Mouse (Mus musculus) limb, embryonic 13.5 days (tissue): ENCODE results near the gene Grb10. TPM values are rescaled to one million over a fixed set of nuclear protein-coding genes. Genes with fewer than 3 reads are reported as not detected.

Source experiments
- ATAC-seq: fragments of 200-750 bp; cut with Nextera tagmentation; 2 replicates; pipeline ENCODE4 v1.8.0; 2017; ENCODE audit warnings: low read depth, moderate number of reproducible peaks, moderate TSS enrichment; ENCODE audit not compliant: low FRiP score
- H3K27ac ChIP-seq: fragments of 300-500 bp; sonication (generic); 2 replicates; pipeline ENCODE4 v1.5.1; 2015; ENCODE audit warnings: inconsistent platforms, mild to moderate bottlenecking, moderate library complexity
- H3K27me3 ChIP-seq: fragments of 300-500 bp; sonication (generic); 2 replicates; pipeline ENCODE4 v1.6.1; 2015; ENCODE audit warnings: mild to moderate bottlenecking, inconsistent platforms
- H3K36me3 ChIP-seq: fragments of 300-500 bp; sonication (generic); 2 replicates; pipeline ENCODE4 v1.6.1; 2015; ENCODE audit warnings: inconsistent platforms, mild to moderate bottlenecking, moderate library complexity
- H3K4me1 ChIP-seq: fragments of 300-500 bp; sonication (generic); 2 replicates; pipeline ENCODE4 v1.6.1; 2015; ENCODE audit warnings: inconsistent platforms
- H3K4me2 ChIP-seq: fragments of 300-500 bp; sonication (generic); replicated peaks from 2 replicates; pipeline ENCODE4 v1.6.1; 2015; ENCODE audit warnings: inconsistent platforms, mild to moderate bottlenecking, moderate library complexity
- H3K4me3 ChIP-seq: fragments of 300-500 bp; sonication (generic); 2 replicates; pipeline ENCODE4 v1.5.1; 2015; ENCODE audit warnings: moderate library complexity, mild to moderate bottlenecking, inconsistent platforms
- H3K9ac ChIP-seq: fragments of 300-500 bp; sonication (generic); 2 replicates; pipeline ENCODE4 v1.6.1; 2015; ENCODE audit warnings: mild to moderate bottlenecking, inconsistent platforms
- H3K9me3 ChIP-seq: fragments of 300-500 bp; sonication (generic); 2 replicates; pipeline ENCODE4 v1.6.1; 2016; ENCODE audit warnings: inconsistent platforms
- WGBS: fragments of 180-500 bp; shearing (Covaris S2); methylation state at CpG from one replicate; pipeline ENCODE4 v1.1.7; 2015; 5-methylcytosine and 5-hydroxymethylcytosine counted together
- polyA plus RNA-seq: library from polyadenylated mRNA; unstranded; fragments of >200 nt; fragmentation: Nextera tagmentation; extraction: Ambion mirVana; gene quantifications from 2 replicates; pipeline ENCODE4 v1.2.1, GENCODE M21; 2015

The Grb10 gene
- polyA plus RNA-seq, 1 experiment from 2014 or later: 614 TPM

DNA sequence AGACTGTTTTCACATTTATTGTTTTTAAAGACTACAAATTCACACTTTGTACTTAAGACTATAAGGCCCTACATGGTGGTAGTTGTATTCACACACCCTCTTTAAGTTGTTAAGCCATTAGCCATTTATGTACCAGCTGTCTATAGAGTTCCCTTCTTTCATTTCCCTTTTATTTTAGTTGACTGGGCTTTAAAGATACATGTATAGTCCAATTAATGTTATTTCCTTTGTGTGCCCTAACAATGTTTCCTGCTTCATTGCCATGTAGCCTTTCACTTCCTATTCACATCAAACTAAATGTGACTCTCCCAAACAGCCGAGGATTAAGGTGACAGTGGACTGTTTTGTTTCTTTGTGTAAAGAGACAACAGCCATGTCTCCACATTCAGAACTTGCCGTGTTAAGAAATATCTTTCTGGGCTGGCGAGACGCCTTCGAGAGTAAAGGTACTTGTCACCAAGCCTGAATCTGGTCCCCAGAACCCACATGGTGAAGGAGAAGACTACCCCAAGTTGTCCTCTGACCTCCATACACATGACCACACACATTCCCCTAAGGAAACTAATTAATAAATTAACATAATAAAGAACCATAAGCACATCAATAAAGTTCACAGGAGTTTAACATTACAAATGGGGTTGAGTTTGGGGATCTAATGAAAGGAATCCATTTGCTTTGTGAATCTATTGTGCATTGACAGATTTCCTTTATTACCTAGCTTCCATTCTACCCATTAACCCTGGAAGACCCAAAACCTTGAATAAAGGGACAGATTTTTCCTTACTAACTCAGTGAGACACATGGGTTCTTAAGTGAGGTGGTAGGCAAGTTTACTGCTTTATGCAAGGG is 97.4 kb downstream of the Grb10 start:
- no peak overlapping the region for H3K9ac ChIP-seq
- H3K4me2 ChIP-seq: no peak overlapping the region
- ATAC-seq: no peak
- peak overlapping the region; percentile 65 for H3K27ac ChIP-seq
- WGBS: 80% methylated on average over 5 of the region's 5 CpGs
- no peaks in the 10 kb centered on the region for H3K27me3 ChIP-seq
- H3K4me1 ChIP-seq: peaks cover 29% of the 10 kb centered on the region
- peaks cover 86% of the 10 kb centered on the region for H3K36me3 ChIP-seq
- no peaks in the 10 kb centered on the region for H3K9me3 ChIP-seq
- no peak overlapping the region for H3K4me3 ChIP-seq

DNA sequence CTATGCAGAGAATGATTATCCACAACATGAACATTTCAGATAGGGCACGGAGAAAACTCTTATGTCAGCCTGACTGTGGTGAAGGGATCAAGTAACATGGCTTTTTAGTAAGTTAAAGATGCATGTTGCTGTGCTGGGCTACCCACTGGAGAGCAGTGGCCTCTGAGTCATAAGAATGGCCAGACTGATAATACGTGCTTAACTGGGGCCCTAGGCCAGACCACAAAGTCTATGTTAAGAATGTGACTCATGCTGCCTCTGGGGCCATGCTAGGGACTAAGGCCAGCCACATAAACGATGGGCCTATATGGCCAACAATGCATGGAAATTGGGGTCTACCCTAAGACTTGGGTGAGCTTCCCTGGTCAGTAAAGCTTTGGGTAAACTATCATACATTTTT is 98.9 kb downstream of the Grb10 start:
- 75% methylated on average over 3 of the region's 3 CpGs for WGBS
- Histone ChIP-seq H3K4me3 (no peak overlapping the region), H3K36me3 (peaks cover 87% of the 10 kb centered on the region), H3K27ac (no peak overlapping the region), H3K4me1 (peaks cover 29% of the 10 kb centered on the region), H3K9me3 (no peaks in the 10 kb centered on the region), H3K9ac (no peak overlapping the region), H3K27me3 (no peaks in the 10 kb centered on the region), H3K4me2 (no peak overlapping the region)
- ATAC-seq: no peak

DNA sequence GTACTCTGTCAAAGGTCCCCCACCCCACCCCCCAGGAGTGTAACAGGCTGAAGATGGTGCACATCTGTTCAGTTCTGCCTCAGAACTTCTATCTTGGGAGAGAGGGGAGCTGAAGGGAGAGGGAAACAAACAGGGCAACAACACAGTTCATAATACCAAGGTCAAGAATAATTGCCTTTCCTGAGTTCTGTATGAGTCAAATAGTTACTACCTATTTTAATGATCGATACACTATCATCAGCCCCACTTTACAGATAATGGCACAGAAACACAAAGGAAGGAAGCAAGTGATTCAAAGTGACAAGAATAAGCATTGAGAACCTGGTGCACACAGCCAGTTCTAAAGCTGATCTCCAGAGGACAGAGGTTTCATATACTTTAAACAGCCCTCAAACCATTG is 99.9 kb downstream of the Grb10 start:
- no peak for ATAC-seq
- Histone ChIP-seq H3K36me3 (peaks cover 87% of the 10 kb centered on the region), H3K27me3 (no peaks in the 10 kb centered on the region), H3K27ac (peak overlapping the region; percentile 45; the same call in 1 of the 2 replicates), H3K9me3 (no peaks in the 10 kb centered on the region), H3K4me1 (peaks cover 28% of the 10 kb centered on the region), H3K4me3 (no peak overlapping the region), H3K4me2 (no peak overlapping the region), H3K9ac (no peak overlapping the region)
- 100% methylated on average over 1 of the region's 1 CpGs for WGBS

DNA sequence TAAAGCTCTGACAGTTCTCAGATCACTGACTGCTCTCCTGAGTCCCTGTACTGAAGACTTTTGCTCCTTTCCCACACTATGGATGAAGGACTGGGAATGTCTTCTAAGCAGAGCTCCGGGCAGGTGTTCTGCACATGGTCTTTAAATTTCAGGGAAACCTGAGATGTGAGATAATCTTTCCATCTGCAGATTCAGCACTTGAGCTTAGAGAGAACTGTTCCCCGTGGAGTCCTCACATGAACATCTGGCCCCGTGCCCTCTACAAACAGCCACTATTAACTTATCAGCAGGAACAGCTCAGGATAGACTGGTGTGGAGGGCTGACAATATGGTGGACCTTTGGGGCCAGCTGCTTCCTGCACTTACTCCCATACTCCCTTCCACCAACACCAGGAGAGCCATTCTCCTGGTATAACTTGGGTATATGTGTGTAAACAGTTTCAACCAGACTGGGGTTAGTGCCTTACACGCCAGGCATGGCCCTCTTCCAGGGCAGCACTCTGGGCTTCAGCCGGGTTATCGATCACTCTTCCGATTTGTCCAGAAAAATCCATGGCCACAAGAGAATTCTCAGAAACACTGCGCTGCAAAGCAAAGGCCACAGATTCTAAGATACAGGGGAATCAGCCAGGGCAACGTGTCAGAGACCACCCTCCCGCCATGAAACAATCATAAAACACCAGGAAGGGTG is 101.0 kb downstream of the Grb10 start:
- H3K27me3 ChIP-seq: no peaks in the 10 kb centered on the region
- no peak overlapping the region for H3K9ac ChIP-seq
- H3K4me2 ChIP-seq: no peak overlapping the region
- H3K27ac ChIP-seq: peak overlapping the region; percentile 83; the same call in 1 of the 2 replicates
- no peak overlapping the region for H3K4me3 ChIP-seq
- no peaks in the 10 kb centered on the region for H3K9me3 ChIP-seq
- ATAC-seq: peak; percentile 92
- H3K36me3 ChIP-seq: peaks cover 87% of the 10 kb centered on the region
- WGBS: 66% methylated on average over 10 of the region's 10 CpGs
- peaks cover 24% of the 10 kb centered on the region for H3K4me1 ChIP-seq

- Histone ChIP-seq H3K27me3 (no peaks in the 10 kb centered on the region), H3K4me3 (no peak overlapping the region), H3K4me1 (peaks cover 38% of the 10 kb centered on the region), H3K27ac (no peak overlapping the region), H3K9me3 (no peaks in the 10 kb centered on the region), H3K36me3 (peaks cover 93% of the 10 kb centered on the region), H3K9ac (no peak overlapping the region), H3K4me2 (no peak overlapping the region)
- 79% methylated on average over 8 of the region's 8 CpGs for WGBS
- ATAC-seq: no peak
Measured at GRCm38 (mm10) chr11:11934808-11935207, 103.7 kb downstream of the Grb10 start.

GRCm38 (mm10) chr11:11932102-11932789 is 106.2 kb downstream of the Grb10 start:
- 66% methylated on average over 11 of the region's 11 CpGs for WGBS
- Histone ChIP-seq H3K36me3 (peaks cover 82% of the 10 kb centered on the region), H3K4me1 (peaks cover 22% of the 10 kb centered on the region), H3K27me3 (no peaks in the 10 kb centered on the region), H3K4me3 (no peak overlapping the region), H3K9me3 (no peaks in the 10 kb centered on the region), H3K4me2 (no peak overlapping the region), H3K9ac (no peak overlapping the region), H3K27ac (peak overlapping the region; percentile 58)
- ATAC-seq: no peak

GRCm38 (mm10) chr11:11931688-11932087 is 106.8 kb downstream of the Grb10 start:
- Histone ChIP-seq H3K9me3 (no peaks in the 10 kb centered on the region), H3K27ac (no peak overlapping the region), H3K27me3 (no peaks in the 10 kb centered on the region), H3K4me2 (no peak overlapping the region), H3K4me1 (peaks cover 17% of the 10 kb centered on the region), H3K36me3 (peaks cover 77% of the 10 kb centered on the region), H3K9ac (no peak overlapping the region), H3K4me3 (no peak overlapping the region)
- ATAC-seq: no peak
- 76% methylated on average over 5 of the region's 5 CpGs for WGBS

- Histone ChIP-seq H3K4me1 (peaks cover 14% of the 10 kb centered on the region), H3K9ac (no peak overlapping the region), H3K4me3 (no peak overlapping the region), H3K27me3 (no peaks in the 10 kb centered on the region), H3K4me2 (no peak overlapping the region), H3K9me3 (no peaks in the 10 kb centered on the region), H3K27ac (no peak overlapping the region), H3K36me3 (peaks cover 65% of the 10 kb centered on the region)
- no peak for ATAC-seq
- 71% methylated on average over 11 of the region's 11 CpGs for WGBS
Measured at GRCm38 (mm10) chr11:11930527-11930926, 108.0 kb downstream of the Grb10 start.

DNA sequence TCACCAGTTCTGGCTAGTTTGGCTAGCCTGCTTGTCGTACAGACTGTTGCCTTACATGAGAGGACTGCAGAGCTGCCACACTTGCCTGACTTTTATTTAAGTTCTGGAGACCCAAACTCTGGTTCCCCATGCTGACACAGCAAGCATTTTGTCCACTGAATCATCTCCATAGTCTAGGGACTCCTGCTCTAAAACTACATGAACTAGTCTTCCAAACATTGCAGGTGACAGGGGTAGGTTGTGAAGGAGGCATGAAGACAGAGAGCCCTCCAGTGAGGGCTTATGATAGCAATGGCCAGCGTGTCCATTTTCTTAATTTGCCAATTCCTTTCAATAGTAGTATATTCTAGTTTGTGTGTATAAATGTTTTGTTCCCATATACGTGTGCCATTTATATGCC is 109.4 kb downstream of the Grb10 start:
- 91% methylated on average over 3 of the region's 3 CpGs for WGBS
- no peak for ATAC-seq
- Histone ChIP-seq H3K9me3 (no peaks in the 10 kb centered on the region), H3K36me3 (peaks cover 51% of the 10 kb centered on the region), H3K4me2 (no peak overlapping the region), H3K4me3 (no peak overlapping the region), H3K4me1 (peaks cover 14% of the 10 kb centered on the region), H3K9ac (no peak overlapping the region), H3K27me3 (no peaks in the 10 kb centered on the region), H3K27ac (no peak overlapping the region)

DNA sequence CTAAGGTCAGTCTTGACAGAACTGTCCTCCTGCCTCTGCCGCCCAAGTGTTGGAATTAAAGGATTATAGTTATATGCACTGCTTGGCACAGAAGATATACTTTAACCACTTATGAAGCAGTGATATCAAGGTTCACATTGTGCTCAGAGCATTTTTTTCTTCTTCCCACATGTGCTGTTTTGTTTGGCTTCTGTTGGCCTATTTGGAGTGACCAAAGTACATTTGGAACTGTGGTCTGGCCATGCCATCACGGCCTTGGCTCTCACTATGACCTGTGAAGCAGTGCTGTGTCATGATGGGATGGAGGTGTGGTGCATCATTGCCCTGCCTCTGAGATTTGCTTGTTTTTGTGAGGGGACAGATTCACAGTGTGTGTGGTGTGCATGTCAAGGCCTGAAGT is 109.9 kb downstream of the Grb10 start:
- Histone ChIP-seq H3K4me3 (no peak overlapping the region), H3K27me3 (no peaks in the 10 kb centered on the region), H3K9ac (no peak overlapping the region), H3K4me2 (no peak overlapping the region), H3K9me3 (no peaks in the 10 kb centered on the region), H3K27ac (no peak overlapping the region), H3K36me3 (peaks cover 46% of the 10 kb centered on the region), H3K4me1 (peaks cover 14% of the 10 kb centered on the region)
- ATAC-seq: no peak
- 80% methylated on average over 2 of the region's 2 CpGs for WGBS

DNA sequence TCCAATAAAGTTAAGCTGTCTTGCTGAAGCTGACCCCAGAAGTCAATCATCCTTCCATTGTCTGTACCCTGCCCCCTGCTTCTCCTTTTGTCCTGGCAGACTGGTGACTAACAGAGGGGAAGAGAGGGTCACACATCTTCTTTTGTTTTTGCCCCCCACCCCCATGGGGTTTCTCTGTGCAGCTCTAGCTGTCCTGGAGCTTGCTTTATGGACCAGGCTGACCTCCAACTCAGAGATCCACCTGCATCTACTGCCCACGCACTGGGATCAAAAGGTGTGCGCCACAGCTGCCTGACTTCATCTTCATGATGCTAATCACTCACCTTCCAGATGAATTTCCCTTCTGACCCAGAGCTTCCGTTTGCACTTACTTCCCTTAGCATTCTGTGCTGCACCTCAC is 114.6 kb downstream of the Grb10 start:
- no peak for ATAC-seq
- no peaks in the 10 kb centered on the region for H3K9me3 ChIP-seq
- 60% methylated on average over 3 of the region's 3 CpGs for WGBS

DNA sequence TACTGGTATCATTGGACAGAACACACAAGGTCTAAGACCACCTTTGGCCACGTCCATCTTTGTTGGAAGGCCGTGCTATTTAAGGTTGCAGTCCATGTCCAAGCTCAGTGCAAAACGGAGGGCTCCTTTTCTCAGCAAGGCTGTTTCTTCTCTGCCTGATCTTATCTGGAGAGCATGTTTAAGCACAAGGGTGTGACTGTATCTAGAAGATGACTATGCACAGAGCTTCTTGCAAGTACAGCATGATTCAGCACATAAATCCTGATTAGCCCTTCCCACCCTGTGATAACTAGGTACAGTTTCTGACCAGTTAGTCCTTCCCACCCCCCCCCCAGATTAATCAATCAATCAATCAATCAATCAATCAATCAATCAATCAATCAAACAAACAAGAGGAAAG is 115.1 kb downstream of the Grb10 start:
- H3K9ac ChIP-seq: no peak overlapping the region
- no peaks in the 10 kb centered on the region; the same call in 1 of the 2 replicates for H3K4me1 ChIP-seq
- H3K4me3 ChIP-seq: no peak overlapping the region
- 86% methylated on average over 3 of the region's 3 CpGs for WGBS
- ATAC-seq: no peak
- no peaks in the 10 kb centered on the region for H3K27me3 ChIP-seq
- H3K4me2 ChIP-seq: no peak overlapping the region
- no peaks in the 10 kb centered on the region for H3K9me3 ChIP-seq
- H3K36me3 ChIP-seq: no peaks in the 10 kb centered on the region
- H3K27ac ChIP-seq: no peak overlapping the region

More for the DNA sequence above, 114.6 kb downstream of the Grb10 start:
- Histone ChIP-seq H3K27ac (no peak overlapping the region), H3K36me3 (peaks cover 3% of the 10 kb centered on the region; the same call in 1 of the 2 replicates), H3K4me3 (no peak overlapping the region), H3K4me1 (no peaks in the 10 kb centered on the region; the same call in 1 of the 2 replicates), H3K4me2 (no peak overlapping the region), H3K27me3 (no peaks in the 10 kb centered on the region), H3K9ac (no peak overlapping the region)
